Mouse (Mus musculus) embryonic fibroblast, embryonic 13.5 days (primary cell): ENCODE results near the gene Ccnyl1.

Source experiments
- CTCF ChIP-seq: IDR thresholded peaks from 2 replicates; pipeline ENCODE4 v1.5.1; 2011; ENCODE audit warnings: mild to moderate bottlenecking, control low read depth, low read length, moderate library complexity, borderline replicate concordance; ENCODE audit not compliant: insufficient read depth
- POLR2A ChIP-seq: IDR thresholded peaks from 2 replicates; pipeline ENCODE4 v1.6.1; 2011; ENCODE audit warnings: low read depth, mild to moderate bottlenecking, control low read depth, low read length, moderate library complexity

GRCm38 (mm10) chr1:64705230-64705629, 15.0 kb downstream of the Ccnyl1 start:
- TF ChIP-seq CTCF (no peak), POLR2A (no peak)
